Mouse (Mus musculus) bone marrow macrophage, adult 2 months (primary cell): ENCODE data around the gene Trim7.

ENCODE experiments used
- CTCF ChIP-seq: IDR thresholded peaks from 2 replicates; pipeline ENCODE4 v1.5.1; 2012; ENCODE audit warnings: low read depth, mild to moderate bottlenecking, low read length, moderate library complexity
- POLR2A ChIP-seq: IDR thresholded peaks from 2 replicates; pipeline ENCODE4 v1.6.1; 2012; ENCODE audit warnings: mild to moderate bottlenecking, low read depth, low read length, borderline replicate concordance

DNA sequence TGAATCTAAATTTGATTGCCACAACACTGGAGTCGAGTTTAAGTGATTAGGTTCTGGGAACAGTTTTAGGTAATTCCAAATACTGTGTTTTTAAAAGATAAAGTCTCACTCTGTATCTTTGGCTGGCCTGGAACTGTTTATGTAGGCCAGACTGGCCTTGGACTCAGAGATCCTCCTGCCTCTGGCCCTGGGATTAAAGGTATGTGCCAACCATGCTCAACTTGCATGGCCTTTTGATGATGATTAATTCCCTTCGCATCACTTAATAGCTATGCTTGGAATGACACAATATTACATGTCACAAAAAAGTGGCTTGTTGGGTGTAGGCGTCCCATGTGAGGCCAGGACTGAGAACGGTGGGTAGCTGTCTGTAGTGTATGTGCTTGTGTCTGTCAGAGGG lies 26.2 kb downstream of the Trim7 start:
- TF ChIP-seq CTCF (no peak), POLR2A (no peak)
